Mouse (Mus musculus) limb, embryonic 14.5 days (tissue): ENCODE results near the gene Ssbp3. TPM values are rescaled to one million over a fixed set of nuclear protein-coding genes. Genes with fewer than 3 reads are reported as not detected.

Source experiments
- ATAC-seq: fragments of 200-750 bp; cut with Nextera tagmentation; 2 replicates; pipeline ENCODE4 v1.8.0; 2017; ENCODE audit warnings: low read depth, moderate number of reproducible peaks, moderate TSS enrichment; ENCODE audit not compliant: low FRiP score
- DNase-seq: peaks from one replicate; pipeline ENCODE4 v3.0.0-alpha.2; 2015; ENCODE audit warnings: low spot score
- H3K27ac ChIP-seq: fragments of 300-500 bp; sonication (generic); replicated peaks from 2 replicates; pipeline ENCODE4 v1.5.1; 2014; ENCODE audit warnings: low read depth, mild to moderate bottlenecking, low read length, moderate library complexity, mixed read lengths
- H3K27me3 ChIP-seq: fragments of 300-500 bp; sonication (generic); 2 replicates; pipeline ENCODE4 v1.6.1; 2014; ENCODE audit warnings: low read length, mixed read lengths; ENCODE audit not compliant: control insufficient read depth, insufficient read depth
- H3K36me3 ChIP-seq: fragments of 300-500 bp; sonication (generic); 2 replicates; pipeline ENCODE4 v1.6.1; 2014; ENCODE audit warnings: mild to moderate bottlenecking, low read length, moderate library complexity, mixed read lengths; ENCODE audit not compliant: control insufficient read depth, insufficient read depth
- H3K4me1 ChIP-seq: fragments of 300-500 bp; sonication (generic); 2 replicates; pipeline ENCODE4 v1.6.1; 2014; ENCODE audit warnings: antibody characterized with exemption, low read length, mixed read lengths; ENCODE audit not compliant: control insufficient read depth, insufficient read depth
- H3K4me2 ChIP-seq: fragments of 300-500 bp; sonication (generic); replicated peaks from 2 replicates; pipeline ENCODE4 v1.6.1; 2014; ENCODE audit warnings: low read depth, mild to moderate bottlenecking, low read length, moderate library complexity; ENCODE audit not compliant: severe bottlenecking
- H3K4me3 ChIP-seq: fragments of 300-500 bp; sonication (generic); replicated peaks from 2 replicates; pipeline ENCODE4 v1.5.1; 2014; ENCODE audit warnings: low read length
- H3K9ac ChIP-seq: fragments of 300-500 bp; sonication (generic); 2 replicates; pipeline ENCODE4 v1.6.1; 2014; ENCODE audit warnings: mild to moderate bottlenecking, low read depth, low read length, moderate library complexity; ENCODE audit not compliant: severe bottlenecking
- H3K9me3 ChIP-seq: fragments of 300-500 bp; sonication (generic); 2 replicates; pipeline ENCODE4 v1.6.1; 2016; ENCODE audit warnings: low read length; ENCODE audit not compliant: control insufficient read depth
- POLR2A ChIP-seq: fragments of 200-500 bp; IDR thresholded peaks from 2 replicates; pipeline ENCODE4 v1.8.0; 2012; ENCODE audit warnings: inconsistent platforms, mild to moderate bottlenecking, moderate library complexity, borderline replicate concordance; ENCODE audit not compliant: insufficient read depth, insufficient read length; ENCODE audit errors: extremely low read depth
- WGBS: fragments of 180-500 bp; shearing (Covaris S2); extraction: QIAGEN DNeasy Blood & Tissue Kit; methylation state at CpG from one replicate; pipeline ENCODE4 v1.1.7; 2014; 5-methylcytosine and 5-hydroxymethylcytosine counted together
- polyA plus RNA-seq, 2 experiments: library from polyadenylated mRNA; depleted of rRNA in 1 of 2; stranded (reverse) in 1 of 2; unstranded in 1 of 2; fragments of >200 nt; fragmentation: Nextera tagmentation in 1 of 2; extraction: Ambion mirVana in 1 of 2; gene quantifications; 2 replicates each; pipeline versions ENCODE4 v1.2.1 to v1.2.3; 2012 to 2014

Ssbp3 gene
- polyA plus RNA-seq, 2 experiments, result 94.3 to 191 TPM

GRCm38 (mm10) chr4:106951455-106951854 lies 41.0 kb downstream of the Ssbp3 start:
- peaks cover 21% of the 10 kb centered on the region for H3K36me3 ChIP-seq
- no peak for TF ChIP-seq POLR2A
- DNase-seq (no peak), ATAC-seq (no peak)
- H3K9me3 ChIP-seq, result no peaks in the 10 kb centered on the region
- peaks cover 42% of the 10 kb centered on the region for H3K4me1 ChIP-seq
- H3K27me3 ChIP-seq, result no peaks in the 10 kb centered on the region
- H3K4me3 ChIP-seq, result no peak overlapping the region
- H3K4me2 ChIP-seq, result no peak overlapping the region
- H3K9ac ChIP-seq, result no peak overlapping the region
- H3K27ac ChIP-seq, result no peak overlapping the region
- WGBS, result 51% methylated on average over 4 of the region's 4 CpGs

DNA sequence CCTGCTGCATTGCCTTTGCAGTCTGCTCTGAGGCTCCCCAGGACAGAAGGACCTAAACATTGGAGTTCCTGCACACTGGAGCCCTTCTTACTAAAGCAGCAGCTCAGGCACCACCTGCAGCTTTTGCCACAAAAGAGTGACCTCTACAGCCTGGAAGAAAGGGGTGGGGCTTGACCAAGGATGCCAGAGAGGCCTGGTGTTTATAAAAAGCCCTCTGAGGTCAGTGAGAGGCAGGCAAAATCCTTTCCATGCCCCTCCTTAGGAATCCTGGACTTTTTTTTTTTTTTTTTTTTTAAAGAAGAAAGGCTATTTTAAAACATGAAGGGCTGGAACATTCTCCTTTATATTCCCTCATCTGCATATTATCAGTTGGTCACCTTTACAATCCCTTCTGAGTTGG lies 42.7 kb downstream of the Ssbp3 start:
- H3K36me3 ChIP-seq, result peaks cover 24% of the 10 kb centered on the region
- no peak for TF ChIP-seq POLR2A
- no peak overlapping the region for H3K4me3 ChIP-seq
- no peak overlapping the region for H3K9ac ChIP-seq
- no peaks in the 10 kb centered on the region for H3K9me3 ChIP-seq
- H3K27me3 ChIP-seq, result no peaks in the 10 kb centered on the region
- H3K4me2 ChIP-seq, result no peak overlapping the region
- peaks cover 42% of the 10 kb centered on the region for H3K4me1 ChIP-seq
- ATAC-seq, result no peak
- no peak overlapping the region for H3K27ac ChIP-seq
- DNase-seq, result no peak

DNA sequence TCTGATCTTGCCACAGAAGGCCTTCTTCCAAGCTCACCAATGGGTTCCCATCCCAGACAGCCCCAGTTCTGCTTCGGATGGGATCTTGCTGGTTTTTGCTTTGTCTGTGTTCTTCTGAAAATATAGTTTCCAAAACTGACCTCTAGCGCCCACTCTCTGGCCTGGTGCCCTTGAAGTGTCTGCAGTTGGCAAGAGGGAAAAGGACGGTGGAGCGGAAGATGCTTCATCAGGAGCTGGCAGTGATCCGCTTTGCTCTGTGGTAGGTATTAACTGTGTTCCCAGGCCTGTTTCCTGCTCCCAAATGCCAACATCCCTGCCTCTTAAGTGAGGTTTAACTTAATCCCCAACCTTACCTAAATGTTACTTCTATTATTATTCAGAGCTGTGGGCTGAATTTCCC lies 43.3 kb downstream of the Ssbp3 start:
- Histone ChIP-seq H3K36me3 (peaks cover 24% of the 10 kb centered on the region), H3K27ac (no peak overlapping the region), H3K4me1 (peaks cover 42% of the 10 kb centered on the region), H3K4me2 (no peak overlapping the region), H3K27me3 (no peaks in the 10 kb centered on the region), H3K4me3 (no peak overlapping the region), H3K9me3 (no peaks in the 10 kb centered on the region), H3K9ac (no peak overlapping the region)
- DNase-seq (no peak), ATAC-seq (no peak)
- TF ChIP-seq POLR2A, result no peak
- WGBS, result 86% methylated on average over 5 of the region's 5 CpGs

GRCm38 (mm10) chr4:106955729-106956712 lies 45.5 kb downstream of the Ssbp3 start:
- no peaks in the 10 kb centered on the region for H3K27me3 ChIP-seq
- no peak for ATAC-seq
- TF ChIP-seq POLR2A, result no peak
- peaks cover 28% of the 10 kb centered on the region for H3K36me3 ChIP-seq
- 0 out of 2 replicates have a peak overlapping the region, but pooled peaks have one; percentile 7 for H3K9ac ChIP-seq
- H3K27ac ChIP-seq, result no peak overlapping the region
- DNase-seq, result no peak
- H3K4me1 ChIP-seq, result peaks cover 44% of the 10 kb centered on the region
- H3K4me2 ChIP-seq, result no peak overlapping the region
- H3K9me3 ChIP-seq, result no peaks in the 10 kb centered on the region
- H3K4me3 ChIP-seq, result no peak overlapping the region
- WGBS, result 56% methylated on average over 19 of the region's 19 CpGs

DNA sequence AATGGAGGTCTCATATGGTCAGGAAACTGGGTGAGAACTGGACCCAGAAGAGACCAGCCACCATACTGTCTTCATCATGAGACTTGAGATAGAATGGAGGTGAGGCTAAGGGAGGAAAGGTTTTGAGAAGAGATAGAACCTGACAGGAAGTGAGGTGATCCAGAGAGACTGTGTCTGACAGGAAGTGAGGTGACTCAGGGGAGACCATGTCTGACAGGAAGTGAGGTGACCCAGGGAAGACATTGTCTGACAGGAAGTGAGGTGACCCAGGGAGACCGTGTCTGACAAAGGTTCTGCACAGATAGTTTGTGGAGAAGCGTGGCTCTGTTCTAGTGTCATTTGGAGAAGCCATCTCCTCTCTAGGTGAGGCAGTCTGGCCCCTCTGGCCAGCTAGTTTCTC lies 47.6 kb downstream of the Ssbp3 start:
- ATAC-seq, result no peak
- no peak overlapping the region for H3K27ac ChIP-seq
- H3K27me3 ChIP-seq, result no peaks in the 10 kb centered on the region
- peaks cover 56% of the 10 kb centered on the region for H3K4me1 ChIP-seq
- no peaks in the 10 kb centered on the region for H3K9me3 ChIP-seq
- TF ChIP-seq POLR2A, result no peak
- no peak overlapping the region for H3K4me2 ChIP-seq
- H3K36me3 ChIP-seq, result peaks cover 28% of the 10 kb centered on the region
- DNase-seq, result no peak
- H3K9ac ChIP-seq, result no peak overlapping the region
- H3K4me3 ChIP-seq, result no peak overlapping the region
- WGBS, result 79% methylated on average over 2 of the region's 2 CpGs
